In the genomic region with DNA sequence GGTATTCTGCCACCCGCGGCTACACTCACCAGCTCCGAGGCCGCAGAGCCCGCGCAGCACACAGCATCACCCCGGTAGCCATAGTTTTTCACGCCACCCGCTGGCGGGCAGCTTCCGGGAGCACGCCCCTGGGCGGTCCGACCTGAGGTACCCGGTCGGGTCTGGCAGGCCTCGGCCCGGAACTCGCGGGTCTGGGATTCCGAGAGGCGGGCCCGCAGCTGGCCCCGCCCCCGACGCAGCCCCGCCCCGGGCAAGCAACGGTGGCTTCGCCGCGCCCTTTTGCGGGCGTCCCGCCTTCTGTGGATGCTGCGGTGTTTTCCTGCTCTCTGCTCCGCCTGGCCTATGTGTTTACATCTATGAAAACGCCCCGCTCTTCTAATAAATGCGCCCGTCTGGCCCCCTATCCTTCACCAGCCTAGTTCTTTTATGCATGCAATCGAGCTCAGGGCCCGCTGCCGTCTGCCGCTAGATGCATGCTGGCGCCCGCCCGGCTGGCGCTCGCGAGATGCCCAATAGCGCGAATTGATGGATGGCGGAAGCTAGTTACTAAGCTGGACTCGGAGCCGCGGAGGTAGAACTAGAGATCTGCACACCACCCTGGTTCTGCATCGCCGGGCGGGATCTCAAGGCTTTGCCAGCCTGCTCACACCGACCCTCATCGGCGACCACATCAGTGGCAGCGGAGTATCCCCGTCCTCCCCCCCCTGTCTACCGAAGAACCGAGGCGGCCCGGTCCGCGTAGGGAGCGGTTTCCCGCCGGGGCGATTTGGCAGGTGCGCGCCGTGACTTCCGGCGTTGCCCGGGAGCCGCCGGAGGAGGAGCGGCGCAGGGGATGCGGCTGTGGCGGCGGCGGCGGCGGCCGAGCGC, we compare ENCODE assay signal across 8 mouse cellular contexts. TPM values are rescaled to one million over a fixed set of nuclear protein-coding genes. Genes with fewer than 3 reads are reported as not detected.
A peak's percentile ranks its signal among the peaks of the same experiment; 100 is the strongest.
DNase-seq lines count a peak whose midpoint lies in the region; ATAC-seq lines count a peak whose summit lies in the region.

A gene (minus strand): TSS at position 421 of the 867 bp plus-strand sequence.
A gene (plus strand): TSS at position 596 of the 867 bp plus-strand sequence.

- WGBS in hindbrain, embryonic 13.5 days: under 1% methylated on average over 74 of the region's 93 CpGs

- peak within 1 kb of the TSS; percentile 62 for H3K4me2 ChIP-seq in hindbrain, embryonic 13.5 days

- peaks cover 36% of the 10 kb centered on the region for H3K36me3 ChIP-seq in hindbrain, embryonic 13.5 days

- H3K9me3 ChIP-seq in hindbrain, embryonic 13.5 days: no peaks in the 10 kb centered on the region

- no peaks in the 10 kb centered on the region for H3K27me3 ChIP-seq in hindbrain, embryonic 13.5 days

- peaks cover 37% of the 10 kb centered on the region for H3K4me1 ChIP-seq in hindbrain, embryonic 13.5 days (replicated peaks)

- peak within 1 kb of the TSS; percentile 91 for H3K9ac ChIP-seq in hindbrain, embryonic 13.5 days

- peak; percentile 95 for DNase-seq in NIH3T3 (ENCODE audit: low read depth)
- DNase-seq in cerebellum, postnatal 10 days: peak; percentile 96 to 97
- DNase-seq in frontal cortex, postnatal 14 days (ENCODE audit: low spot score in 2 of 2): peak; percentile 88
- DNase-seq in layer of hippocampus, postnatal 25 days (ENCODE audit: extremely low spot score in 1 of 2, low spot score in 1 of 2): peak; percentile 88 to 97
- peak; percentile 95 for DNase-seq in lung, postnatal 25 days (ENCODE audit: low spot score)
- DNase-seq in retina, embryonic 14.5 days (ENCODE audit: low spot score): peak; percentile 92
- DNase-seq in thymus, postnatal 4 days: peak; percentile 94

- H3K27ac ChIP-seq in hindbrain, embryonic 13.5 days: peak within 1 kb of the TSS; percentile 96

- ATAC-seq in hindbrain, embryonic 13.5 days (ENCODE audit: low FRiP score): peak; percentile 92

- H3K4me3 ChIP-seq in hindbrain, embryonic 13.5 days: peak within 1 kb of the TSS; percentile 64

RNA-seq across cellular contexts. Expression of the first gene that starts in this region (rescaled TPM):
- 67.4 and 80.2 TPM in 2 replicates for polyA plus RNA-seq in hindbrain, embryonic 13.5 days (2015; fragmentation: Nextera tagmentation; extraction: Ambion mirVana)
- total RNA-seq in layer of hippocampus, postnatal 25 days (2021): 10 to 100 TPM; 32.7 to 33.9 TPM

RNA-seq across cellular contexts. Expression of the second gene that starts in this region (rescaled TPM):
- polyA plus RNA-seq in hindbrain, embryonic 13.5 days (2015; fragmentation: Nextera tagmentation; extraction: Ambion mirVana): 19.8 and 21.3 TPM in 2 replicates
- 10 to 100 TPM; 75.3 to 83.8 TPM for total RNA-seq in layer of hippocampus, postnatal 25 days (2021)

Comparison
In these comparisons a context has a peak if more than half of its experiments do, and no peak if none do; other contexts are left out.
1. Peak in every context shown above with its lines: DNase-seq, ATAC-seq, H3K4me3 ChIP-seq and H3K27ac ChIP-seq.